Mouse (Mus musculus) cortical plate, adult 2 months (tissue): ENCODE data around the gene Dnmt3a.

Source experiments
- CTCF ChIP-seq: fragments of 200-500 bp; IDR thresholded peaks from 2 replicates; pipeline ENCODE4 v1.5.1; 2011; ENCODE audit warnings: mild to moderate bottlenecking, control low read depth, low read length; ENCODE audit not compliant: insufficient read depth; ENCODE audit errors: extremely low read depth
- POLR2A ChIP-seq: fragments of 200-500 bp; IDR thresholded peaks from 2 replicates; pipeline ENCODE4 v1.6.1; 2011; ENCODE audit warnings: mild to moderate bottlenecking, low read length, control low read depth; ENCODE audit not compliant: insufficient read depth; ENCODE audit errors: extremely low read depth

DNA sequence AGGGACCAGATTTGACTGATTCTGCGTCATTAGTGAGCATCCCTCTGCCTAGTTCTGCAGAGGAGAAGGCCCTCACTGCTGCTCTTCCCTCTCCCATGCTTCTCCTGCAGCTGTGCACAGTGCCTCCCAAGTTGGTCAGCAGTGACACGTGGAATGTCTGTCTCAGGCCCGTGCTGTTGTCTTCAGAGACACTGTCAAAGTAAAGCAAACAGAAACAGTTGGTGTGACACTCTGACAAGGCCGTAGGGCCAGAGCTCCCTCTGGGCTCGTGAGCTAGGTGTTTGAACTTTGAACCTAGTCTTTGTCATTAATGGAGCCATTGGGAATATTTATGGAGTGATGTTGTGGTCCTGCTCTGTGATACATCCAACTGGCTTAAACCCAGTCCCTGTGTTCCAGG lies 54.2 kb downstream of the Dnmt3a start:
- no peak for TF ChIP-seq CTCF
- TF ChIP-seq POLR2A, result no peak
